Mouse (Mus musculus) adipocyte (in vitro differentiated cells): ENCODE measurements at regions not wholly inside any gene's neighbourhood (a gene's known extent, or its start where the extent isn't known, plus 50 kb on each side); places are given as distances from the start of the nearest gene placed in this dataset.

ENCODE experiments used
- DNase-seq: peaks from one replicate; pipeline ENCODE4 v3.0.0-alpha.2; 2016; ENCODE audit warnings: low spot score

DNA sequence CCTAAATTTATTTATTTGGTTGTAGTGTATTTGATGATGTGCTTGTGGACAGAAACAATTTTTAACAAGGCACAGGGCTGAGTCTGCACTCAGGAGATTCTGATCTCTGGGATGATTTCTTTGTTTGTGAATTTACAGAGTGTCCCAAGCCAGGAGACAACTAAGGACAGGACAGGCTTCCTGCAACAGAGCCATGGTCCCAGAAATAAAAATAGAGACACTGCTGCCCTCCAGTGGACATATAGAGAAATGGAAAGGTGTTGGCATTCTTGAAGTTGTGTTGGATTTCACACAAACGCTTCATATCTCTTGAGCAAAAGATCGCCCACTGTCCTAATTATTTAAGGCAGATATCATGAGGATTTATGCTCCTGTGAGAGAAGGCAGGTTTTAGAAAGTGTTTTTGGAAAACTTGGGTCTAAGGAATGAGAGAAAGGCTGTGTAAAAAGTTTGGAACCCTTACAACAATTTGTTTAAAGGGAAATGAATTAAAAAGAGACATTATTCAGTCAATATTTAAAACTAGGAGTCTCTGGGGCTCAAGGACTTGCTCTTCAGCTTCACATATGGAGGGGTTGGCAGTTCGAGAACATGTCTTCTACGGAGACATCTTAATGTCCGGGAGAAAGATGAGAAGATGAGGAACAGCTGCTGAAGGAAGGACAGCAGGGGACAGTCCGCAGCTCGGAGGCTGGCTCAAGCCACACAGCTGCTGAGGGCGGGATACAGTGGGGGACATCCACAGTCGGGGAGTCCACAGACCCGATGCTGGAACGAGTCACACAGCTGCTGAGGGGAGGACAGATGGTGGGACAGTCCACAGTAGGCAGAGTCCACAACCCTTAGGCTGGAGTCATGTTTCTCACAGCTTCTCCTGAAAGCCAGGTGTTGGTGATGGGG lies 263.5 kb downstream of the Ankrd50 start:
- peak; percentile 89 for DNase-seq

DNA sequence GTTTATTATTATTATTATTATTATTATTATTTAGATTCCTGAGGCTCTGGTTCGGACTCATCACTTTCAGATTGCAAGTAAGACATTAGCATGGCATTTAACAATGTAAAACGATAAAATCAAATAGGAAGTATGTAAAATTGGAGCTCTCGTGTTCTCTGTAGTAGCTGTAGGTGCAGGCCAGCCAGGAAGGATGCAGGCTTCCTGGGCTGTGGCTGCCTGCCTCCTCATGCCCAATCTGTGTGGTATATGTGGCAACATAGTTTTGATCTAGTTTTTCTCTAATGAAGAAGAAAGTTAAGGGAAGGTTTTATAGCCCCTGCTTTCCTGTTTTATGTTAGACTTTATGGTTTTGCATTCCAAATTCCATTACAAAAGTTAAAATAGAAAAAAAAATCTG lies 275.6 kb downstream of the Ankrd50 start:
- DNase-seq = no peak

DNA sequence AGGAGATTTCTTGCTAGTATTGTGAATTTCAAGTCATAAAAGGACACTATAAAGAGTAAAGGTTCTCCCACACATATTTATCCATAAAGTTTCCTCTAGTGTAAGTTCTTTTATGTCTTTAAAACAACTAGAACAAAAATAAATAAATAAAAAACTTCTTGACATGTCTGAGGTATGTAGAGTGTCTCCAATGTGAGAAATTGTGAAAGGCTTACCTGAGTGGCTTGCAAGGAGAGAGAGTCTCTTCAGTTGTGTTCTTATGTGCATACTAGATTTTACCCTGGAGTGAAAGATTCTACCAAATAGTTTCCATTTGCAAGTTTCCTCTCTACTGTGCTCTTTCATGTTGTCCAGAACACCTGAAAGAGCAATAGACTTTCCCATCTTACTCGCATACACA lies 276.8 kb downstream of the Ankrd50 start:
- DNase-seq = no peak

DNA sequence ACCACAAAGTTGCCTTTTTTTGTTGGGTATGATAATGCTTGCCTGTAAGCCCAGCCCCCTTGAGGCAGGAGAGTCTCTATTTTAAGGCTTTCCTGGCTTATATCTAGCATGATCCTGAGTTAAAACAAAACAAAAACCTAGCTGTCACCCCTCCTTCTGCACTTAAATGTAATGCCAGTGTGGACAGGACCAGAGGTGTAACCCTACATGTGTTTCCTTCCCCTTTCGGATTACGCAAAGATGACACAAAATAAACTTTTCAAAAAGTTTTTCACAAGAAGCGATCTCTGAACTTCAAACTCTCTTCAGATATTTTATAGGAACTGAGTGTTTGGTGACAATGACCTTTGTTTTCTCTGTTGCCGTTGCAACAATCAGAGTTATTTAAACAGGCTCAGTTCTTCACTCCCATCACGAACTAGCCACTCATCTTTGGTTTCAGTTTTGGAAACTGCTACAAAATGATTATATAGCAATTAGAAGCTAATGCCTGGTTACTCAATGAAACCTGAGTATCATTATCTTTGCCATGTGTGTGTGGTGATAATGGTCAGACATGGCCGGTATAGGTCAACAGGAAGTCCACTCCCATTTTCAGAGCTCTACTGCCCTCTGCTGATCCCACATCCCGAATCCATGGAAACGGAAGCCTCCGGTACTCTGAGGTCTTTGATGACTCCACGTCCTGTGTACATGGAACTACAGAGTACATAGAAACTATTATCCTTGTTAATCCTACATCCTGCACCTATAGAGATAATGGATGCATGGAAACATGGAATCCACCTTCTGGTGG lies 282.6 kb downstream of the Ankrd50 start:
- DNase-seq = peak; percentile 91

DNA sequence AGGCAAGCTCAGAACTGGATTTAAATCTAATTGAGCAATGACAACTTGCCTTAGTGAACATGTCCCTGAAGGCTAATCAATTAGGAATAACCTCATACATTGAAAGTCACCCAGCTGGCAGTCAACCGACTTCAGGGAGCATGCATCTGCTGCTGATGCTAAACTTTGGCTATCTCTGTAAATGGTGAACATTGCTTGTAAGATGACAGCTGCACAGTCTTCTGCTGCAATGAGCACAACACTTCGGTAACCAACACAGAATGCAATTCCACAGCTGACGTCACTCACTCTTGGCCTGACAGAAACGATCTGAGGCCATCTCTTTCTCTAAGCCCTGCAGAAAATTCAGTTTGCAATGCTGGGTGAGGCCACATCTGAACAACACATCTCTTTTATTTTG lies 290.6 kb downstream of the Ankrd50 start:
- no peak for DNase-seq

DNA sequence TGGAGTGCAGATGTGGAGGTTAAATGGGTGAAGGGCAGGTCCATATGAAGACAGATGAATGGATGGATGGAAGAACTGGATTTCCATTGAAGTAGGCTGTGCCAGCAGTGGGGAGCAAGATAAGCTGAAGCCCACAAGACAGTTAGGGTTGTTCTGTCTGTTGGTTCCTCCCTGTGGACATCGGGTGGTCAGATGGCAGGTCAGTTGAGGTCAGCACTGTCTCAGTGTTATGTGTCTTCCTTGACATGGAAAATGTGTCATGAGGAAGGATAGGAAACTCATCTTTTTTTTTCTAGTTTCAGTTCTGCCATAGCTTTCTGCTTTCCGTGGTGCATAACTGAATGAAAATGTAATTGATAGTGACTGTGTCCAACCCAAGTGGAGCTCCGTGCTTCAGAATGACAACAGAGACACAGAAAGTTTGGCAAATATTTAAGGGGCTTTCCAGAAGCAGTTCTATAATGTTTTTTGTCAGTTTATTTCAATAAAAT lies 297.2 kb downstream of the Ankrd50 start:
- no peak for DNase-seq

DNA sequence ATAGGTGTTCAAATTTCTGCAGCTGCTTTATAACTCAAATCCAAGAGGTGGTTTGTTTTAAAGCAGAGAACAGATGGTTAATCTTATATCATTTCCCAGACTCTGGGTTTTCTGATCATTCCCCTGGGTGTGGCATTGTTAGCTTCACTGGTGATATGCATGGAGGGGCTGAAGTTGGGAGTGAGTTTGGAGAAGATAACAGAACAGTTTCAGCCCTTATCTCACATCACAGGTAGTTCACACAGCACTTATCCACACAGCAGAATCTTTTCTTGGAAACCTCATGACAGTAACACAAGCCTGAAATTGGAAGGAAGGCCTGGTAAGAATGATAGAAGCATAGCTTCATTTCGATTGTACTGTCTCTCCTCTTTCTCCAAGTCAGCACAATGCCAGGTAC lies 298.1 kb downstream of the Ankrd50 start:
- no peak for DNase-seq

DNA sequence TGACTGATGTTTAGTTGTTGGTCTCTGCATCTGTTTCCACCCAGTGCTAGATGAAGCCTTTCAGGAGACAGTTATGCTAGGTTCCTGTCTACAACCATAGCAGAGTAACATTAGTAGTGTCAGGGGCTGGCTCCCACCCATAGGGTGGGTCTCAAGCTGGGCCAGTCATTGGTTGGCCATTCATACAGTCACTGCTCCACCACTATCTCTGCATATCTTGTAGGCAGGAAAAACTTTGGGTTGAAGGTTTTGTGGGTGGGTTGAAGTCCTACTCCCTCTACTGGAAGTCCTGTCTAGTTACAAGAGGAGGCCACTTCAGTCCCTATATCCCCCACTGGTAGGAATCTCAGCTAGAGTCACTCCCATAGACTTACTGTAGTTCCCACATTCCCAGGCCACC lies 306.3 kb downstream of the Ankrd50 start:
- DNase-seq = no peak

DNA sequence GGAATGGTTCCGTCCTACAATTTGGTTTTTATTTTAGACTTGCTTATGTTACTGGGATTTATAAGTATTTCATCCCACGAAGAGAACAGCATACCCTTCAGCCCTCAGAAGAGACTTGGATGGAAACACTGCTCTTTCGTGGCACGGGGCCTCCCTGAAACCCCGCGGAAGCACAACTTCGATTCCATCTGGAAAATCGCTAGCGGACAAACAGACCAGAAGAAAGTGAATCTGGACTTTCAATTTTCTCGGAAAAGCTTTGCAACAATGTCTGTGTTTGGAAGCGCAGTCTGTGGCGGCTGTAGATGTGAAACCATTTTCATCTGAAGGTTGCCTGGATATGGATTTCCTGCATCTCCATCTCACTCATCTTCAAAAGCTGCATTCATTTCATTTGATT lies 308.7 kb downstream of the Ankrd50 start:
- no peak for DNase-seq

DNA sequence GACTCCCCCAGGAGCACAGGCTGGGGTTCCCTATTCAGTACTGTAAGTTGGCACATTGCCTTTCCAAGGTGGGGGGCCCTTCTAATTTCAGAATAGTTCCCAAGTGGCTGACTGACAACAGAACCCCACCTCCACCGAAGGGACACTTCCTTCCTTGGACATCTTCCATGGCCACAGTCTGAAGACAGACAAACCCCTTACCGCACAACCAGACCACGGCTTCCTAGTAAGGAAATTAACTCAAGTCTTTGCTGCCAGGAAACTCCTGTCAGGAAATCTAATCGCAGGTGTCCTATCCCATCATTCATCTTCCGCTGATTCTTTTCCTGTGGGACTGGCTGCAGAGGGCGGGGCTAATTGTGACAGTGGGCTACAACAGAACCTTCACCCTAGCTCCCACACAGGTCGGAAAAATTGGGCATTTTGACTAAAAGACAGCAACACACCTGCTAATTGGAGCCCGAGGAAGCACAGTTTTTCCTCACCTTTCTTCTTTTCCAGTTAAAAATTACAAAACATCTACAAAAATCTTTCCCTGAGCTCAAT lies 309.8 kb downstream of the Ankrd50 start:
- no peak for DNase-seq

DNA sequence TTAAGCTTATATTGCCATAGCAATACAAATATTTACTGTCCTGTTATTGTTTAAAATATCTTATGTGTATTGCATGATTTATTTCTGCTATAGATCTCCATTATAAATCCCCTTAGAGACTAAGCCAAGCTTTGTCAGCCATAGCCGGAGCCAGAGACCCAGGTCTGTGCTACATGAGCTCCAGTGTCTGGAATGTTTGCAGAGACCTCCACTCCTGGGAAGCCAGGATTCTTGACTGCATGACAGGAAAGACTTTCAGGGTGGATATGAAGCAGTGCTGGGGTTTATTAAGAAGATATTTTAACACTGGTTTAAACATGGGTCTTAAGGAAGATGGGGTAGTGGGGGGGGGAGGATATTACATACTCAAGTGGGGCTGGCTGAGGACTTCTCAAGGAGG lies 332.2 kb downstream of the Ankrd50 start:
- no peak for DNase-seq

DNA sequence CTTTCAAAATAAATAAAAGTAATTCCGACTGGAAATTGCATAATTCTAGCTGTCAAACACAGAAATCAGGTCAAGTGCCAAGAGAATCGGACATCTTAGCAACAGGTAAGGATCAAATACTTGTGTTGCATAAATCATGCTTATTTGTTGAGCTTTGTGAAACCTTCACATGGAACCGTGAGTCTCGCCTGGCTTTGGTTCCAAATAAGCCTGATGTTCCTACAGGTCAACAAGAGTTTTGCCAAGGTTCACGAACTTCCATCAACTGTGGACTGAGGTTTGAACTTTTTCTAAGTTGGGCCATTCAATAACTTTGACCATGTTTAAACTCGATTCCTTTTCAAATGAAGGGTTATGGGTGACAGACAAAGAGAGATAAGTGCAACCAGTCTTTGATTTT lies 332.8 kb downstream of the Ankrd50 start:
- peak; percentile 34 for DNase-seq

DNA sequence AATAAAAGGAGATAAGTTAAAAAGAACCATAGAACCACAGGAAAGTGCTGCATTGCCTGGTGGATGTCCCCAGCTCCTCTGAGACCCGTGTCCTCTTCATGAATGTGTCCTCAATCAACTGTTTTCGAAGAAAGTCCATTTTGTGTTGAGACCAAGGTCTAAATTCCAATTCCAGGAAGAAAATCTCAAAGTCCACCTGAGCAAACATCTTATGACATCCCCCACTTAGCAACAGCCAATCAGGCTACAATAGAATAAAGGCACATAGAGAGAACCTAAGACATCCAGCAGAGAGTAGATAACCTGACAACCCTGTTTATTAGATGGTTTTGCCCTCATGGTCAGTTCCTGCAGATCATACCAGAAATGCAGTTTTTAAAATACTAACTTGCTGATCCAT lies 338.0 kb downstream of the Ankrd50 start:
- DNase-seq = no peak

DNA sequence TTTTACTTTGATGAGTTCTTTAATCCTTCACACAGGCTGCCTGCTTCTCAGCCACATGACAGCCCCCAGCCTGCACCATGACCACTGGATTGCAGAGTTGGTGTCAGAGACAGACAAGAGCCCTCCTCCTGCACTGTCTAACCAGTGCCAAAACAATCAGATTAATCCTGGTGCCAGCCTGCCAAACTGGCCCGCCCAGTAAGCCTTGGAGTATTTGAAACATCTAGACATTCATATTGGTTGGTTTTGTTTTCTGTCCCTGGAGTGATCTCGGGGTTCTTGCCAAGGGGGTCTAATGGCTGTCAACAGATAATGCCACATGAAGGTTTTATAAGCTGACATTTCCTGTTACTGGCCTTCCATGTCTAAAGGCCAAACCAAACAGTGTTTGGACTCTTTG lies 339.2 kb downstream of the Ankrd50 start:
- DNase-seq = peak; percentile 89

DNA sequence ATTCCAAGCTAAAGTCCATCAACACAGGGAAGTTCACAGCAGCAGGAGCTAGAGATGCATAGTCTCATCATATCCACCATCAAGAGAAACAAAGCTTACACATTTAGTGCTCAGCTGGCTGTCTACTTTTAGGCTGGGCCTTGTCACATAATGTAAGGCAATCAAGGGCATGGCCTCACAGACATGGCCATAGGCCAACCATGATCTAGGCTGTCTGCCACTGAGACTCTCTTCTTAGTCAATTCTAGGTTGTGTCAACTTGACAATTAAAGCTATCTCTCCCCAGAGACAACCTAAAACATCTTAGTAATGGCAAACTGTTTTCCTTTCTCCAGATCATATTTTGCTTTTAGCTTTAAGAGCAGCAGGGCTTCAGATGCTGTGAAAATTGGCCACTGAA lies 340.0 kb downstream of the Ankrd50 start:
- peak; percentile 91 for DNase-seq

DNA sequence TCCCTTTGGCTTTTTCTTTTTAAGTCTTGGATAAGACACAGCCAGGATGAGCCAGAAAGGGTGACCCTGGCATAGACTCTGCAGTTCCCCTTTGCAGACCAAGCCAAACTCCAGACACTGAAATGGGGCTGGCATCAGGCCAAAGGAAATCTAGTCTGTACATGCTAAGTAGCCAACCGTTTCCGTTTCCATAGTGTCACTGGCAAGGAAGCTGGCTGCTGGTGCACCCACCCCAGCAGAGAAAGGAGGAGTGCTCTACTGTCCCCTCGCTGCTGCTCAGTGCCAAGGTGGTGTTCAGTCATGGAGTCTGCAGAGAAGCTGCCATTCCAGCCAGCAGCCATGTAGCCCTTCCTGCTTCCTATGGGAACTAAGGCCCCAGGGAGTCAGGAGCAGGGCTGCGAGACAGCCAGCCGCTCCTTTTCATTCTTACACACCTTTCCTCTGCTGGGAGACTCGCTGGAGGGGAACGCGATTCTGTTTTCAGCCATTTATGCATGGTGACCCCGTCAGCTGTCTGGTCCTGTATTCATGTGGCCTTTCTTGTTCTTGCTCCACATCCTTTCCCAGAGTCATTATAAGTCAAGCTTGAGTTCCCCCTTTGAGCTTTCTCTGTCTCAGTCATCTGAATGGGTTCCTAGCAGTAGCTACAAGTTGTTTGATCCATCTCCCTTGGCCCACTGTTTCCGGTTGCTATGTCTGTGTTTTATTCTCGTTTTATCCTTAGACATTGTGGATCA lies 341.3 kb downstream of the Ankrd50 start:
- no peak for DNase-seq

DNA sequence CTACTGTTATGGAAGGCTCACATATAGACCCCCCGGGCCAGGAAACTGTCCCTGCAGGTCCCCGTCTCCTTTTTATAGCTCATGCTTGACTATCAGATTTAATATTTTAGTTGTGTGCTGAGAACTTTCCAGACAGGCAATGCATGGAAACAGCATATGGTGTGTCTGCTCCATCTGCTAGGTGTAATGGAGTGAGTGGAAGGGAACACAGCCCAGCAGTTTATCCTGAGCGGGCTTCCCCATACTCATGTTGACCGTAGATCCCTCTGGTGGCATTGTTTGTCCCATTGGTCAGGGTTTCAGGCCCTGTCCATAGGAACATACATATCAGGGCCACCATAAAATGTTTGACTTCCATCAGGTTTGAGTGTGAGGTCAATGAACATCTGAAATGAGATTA lies 345.3 kb downstream of the Ankrd50 start:
- DNase-seq = no peak

DNA sequence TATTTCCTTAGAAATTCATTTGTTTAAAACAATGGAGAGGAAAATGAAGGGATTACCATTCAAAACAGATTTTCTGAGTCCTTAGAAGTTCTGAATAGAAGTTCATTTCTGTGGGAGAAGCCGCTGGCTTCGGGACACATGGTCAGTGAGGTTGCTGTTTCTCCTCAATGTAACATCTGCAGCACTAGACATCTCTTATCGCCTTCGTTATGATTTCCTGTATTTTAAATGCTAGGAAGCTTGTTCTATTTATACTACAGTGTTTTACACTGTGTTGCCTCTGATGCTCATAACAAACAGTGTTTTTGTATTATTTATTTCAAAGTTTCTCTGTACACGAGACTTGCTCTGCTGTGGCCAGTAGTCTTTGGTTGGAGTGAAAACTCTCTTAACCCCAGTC lies 346.6 kb downstream of the Ankrd50 start:
- no peak for DNase-seq

DNA sequence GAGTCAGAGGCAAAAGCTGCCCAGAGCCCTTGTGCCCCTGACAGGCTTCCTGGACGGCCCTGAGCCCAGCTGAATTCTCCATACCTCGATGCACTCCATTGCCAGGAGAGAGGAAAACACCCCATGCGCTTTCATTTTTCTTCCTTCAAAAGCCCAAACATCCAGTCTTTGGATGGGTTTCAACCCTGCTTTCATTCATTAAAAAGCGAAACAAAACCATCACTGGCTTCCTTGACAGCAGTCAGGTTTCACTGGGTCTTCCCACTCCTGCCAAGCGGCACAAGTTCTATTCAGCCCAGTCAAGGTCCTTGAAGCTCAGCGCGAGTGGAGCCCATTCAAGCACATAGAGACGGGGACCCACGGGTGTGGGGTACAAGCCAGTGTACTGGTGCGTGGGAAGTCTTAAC lies 348.8 kb downstream of the Ankrd50 start:
- DNase-seq = no peak

DNA sequence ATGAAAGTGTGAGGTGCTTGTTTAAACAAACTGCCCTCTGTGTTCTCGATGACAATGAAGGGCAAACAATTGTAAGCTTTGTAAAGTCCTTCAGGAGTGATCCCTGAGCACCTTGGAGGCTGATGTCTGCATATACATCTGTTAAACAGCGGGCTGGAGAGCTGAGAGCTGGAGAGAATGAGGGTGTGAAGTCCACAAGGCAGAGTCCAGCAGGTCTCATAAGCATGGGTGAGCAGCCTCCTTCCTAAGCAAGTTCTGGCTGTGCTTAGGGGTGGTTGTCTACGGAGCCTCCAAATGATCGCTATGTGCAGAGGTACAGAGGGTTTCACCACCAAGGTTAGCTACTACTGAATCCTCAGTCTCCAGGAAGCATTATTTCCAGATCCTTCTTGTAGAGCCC lies 350.2 kb downstream of the Ankrd50 start:
- no peak for DNase-seq

DNA sequence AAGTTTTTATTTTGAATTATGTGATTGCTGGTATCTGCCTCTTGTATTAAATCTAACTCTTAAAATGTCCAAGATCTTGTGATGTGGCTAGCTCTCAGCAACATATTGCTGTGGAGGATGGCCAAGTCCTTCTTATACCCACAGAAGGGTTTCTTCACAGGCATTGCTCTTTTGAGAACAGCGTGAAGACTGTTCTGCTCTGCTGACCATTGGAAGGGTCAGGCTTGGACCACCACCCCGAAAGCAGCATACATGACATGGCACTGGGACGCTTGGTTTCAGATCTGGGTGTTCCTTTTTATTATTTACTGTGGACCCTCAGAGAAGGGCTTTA lies 352.8 kb downstream of the Ankrd50 start:
- DNase-seq = no peak

DNA sequence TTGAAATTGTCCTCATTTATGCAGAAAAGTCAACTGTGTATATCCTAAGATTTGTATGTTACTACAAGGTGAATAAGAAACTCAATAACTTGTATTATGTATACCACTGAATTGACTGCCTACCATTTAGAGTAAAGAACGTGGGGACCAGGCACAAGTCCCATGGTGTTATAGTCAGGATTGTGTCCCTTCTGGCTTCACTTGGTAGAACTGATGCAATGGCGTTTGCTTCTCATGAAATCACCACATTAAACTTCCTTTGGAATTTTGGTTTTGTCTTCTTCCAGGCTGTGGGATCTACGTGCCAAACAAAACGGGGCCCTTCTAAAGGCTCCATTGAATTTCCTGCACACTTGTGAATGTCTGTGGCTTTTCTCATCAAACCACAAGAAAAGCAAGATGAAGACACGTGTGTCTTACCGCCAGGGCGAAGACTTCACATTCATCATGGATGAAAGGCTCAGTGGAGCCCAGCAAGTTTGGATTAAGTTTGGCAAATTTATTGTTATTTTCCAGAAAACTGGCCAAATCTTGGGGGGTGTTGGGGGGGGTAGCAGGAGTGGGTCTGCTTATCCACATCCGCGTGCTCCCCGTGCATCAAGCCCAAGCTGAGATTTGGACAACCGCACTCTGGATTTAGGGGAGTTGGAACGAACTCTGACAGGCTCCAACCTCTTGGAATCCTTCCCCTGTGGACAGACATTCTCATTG lies 353.3 kb downstream of the Ankrd50 start:
- peak; percentile 32 for DNase-seq
